Mouse (Mus musculus) macrophage (primary cell): ENCODE results near the gene Mymk. TPM values are rescaled to one million over a fixed set of nuclear protein-coding genes. Genes with fewer than 3 reads are reported as not detected.

ENCODE experiments used
- H3K27ac ChIP-seq: fragments of 350-480 bp; formaldehyde crosslinking; 2 replicates; pipeline ENCODE4 v1.9.0; 2021
- H3K36me3 ChIP-seq: fragments of 350-480 bp; formaldehyde crosslinking; 2 replicates; pipeline ENCODE4 v1.9.0; 2021; ENCODE audit errors: inconsistent target
- H3K4me3 ChIP-seq: fragments of 350-480 bp; formaldehyde crosslinking; 2 replicates; pipeline ENCODE4 v1.9.0; 2021; ENCODE audit errors: inconsistent target
- H3K79me2 ChIP-seq: fragments of 350-480 bp; formaldehyde crosslinking; 2 replicates; pipeline ENCODE4 v1.9.0; 2021; ENCODE audit errors: inconsistent target
- WGBS: methylation state at CpG from one replicate; pipeline ENCODE4 v1.1.7; 2026; ENCODE audit warnings: inconsistent platforms; ENCODE audit not compliant: missing documents; 5-methylcytosine and 5-hydroxymethylcytosine counted together
- polyA plus RNA-seq: library from polyadenylated mRNA; stranded (reverse); fragments of 250-400 nt; gene quantifications from 3 replicates; pipeline ENCODE4 v1.2.4, GENCODE M21; 2018; ENCODE audit warnings: inconsistent platforms
- total RNA-seq, 78 experiments: library from RNA; depleted of rRNA; stranded (reverse); fragments of 250-400 nt; gene quantifications; 1 replicate in 9 of 78; 2 replicates in 24 of 78; 3 replicates in 43 of 78; 4 replicates in 2 of 78; pipeline ENCODE4 v1.2.4; 2018; ENCODE audit warnings: inconsistent platforms in 56 of 78

The Mymk gene
- not detected for total RNA-seq (2018; cell fraction: chromatin; rRNA removed)
- total RNA-seq (2018; cell fraction: cytosol; rRNA removed) = under 1 TPM in 1 of 26 experiments, not detected in 25; 0.13 TPM
- not detected for total RNA-seq (2018; cell fraction: nucleus; rRNA removed)
- polyA plus RNA-seq = not detected in 3 replicates

- Histone ChIP-seq H3K4me3 (no peak within 1 kb of the TSS), H3K79me2 (no peaks in the 10 kb centered on the region), H3K36me3 (no peaks in the 10 kb centered on the region), H3K27ac (no peak within 1 kb of the TSS)
- 75% methylated on average over 2 of the region's 2 CpGs for WGBS
These were observed at the start of gene Mymk for GRCm38 (mm10) chr2:27071978-27072377. Gene Mymk, minus strand, starts transcription at chr2:27072179.

- WGBS = 57% methylated on average over 8 of the region's 8 CpGs
- no peaks in the 10 kb centered on the region for H3K79me2 ChIP-seq
- no peak overlapping the region for H3K27ac ChIP-seq
- no peak overlapping the region for H3K4me3 ChIP-seq
- H3K36me3 ChIP-seq = no peaks in the 10 kb centered on the region
These were observed 48.3 kb upstream of the Mymk start for GRCm38 (mm10) chr2:27120241-27120641.

GRCm38 (mm10) chr2:27119766-27120165, 47.8 kb upstream of the Mymk start:
- 82% methylated on average over 2 of the region's 2 CpGs for WGBS
- Histone ChIP-seq H3K79me2 (no peaks in the 10 kb centered on the region), H3K27ac (no peak overlapping the region), H3K36me3 (no peaks in the 10 kb centered on the region), H3K4me3 (no peak overlapping the region)

GRCm38 (mm10) chr2:27118452-27118851, 46.5 kb upstream of the Mymk start:
- no peak overlapping the region for H3K27ac ChIP-seq
- H3K36me3 ChIP-seq = no peaks in the 10 kb centered on the region
- 86% methylated on average over 4 of the region's 4 CpGs for WGBS
- no peaks in the 10 kb centered on the region for H3K79me2 ChIP-seq
- H3K4me3 ChIP-seq = no peak overlapping the region

- Histone ChIP-seq H3K79me2 (no peaks in the 10 kb centered on the region), H3K27ac (no peak overlapping the region), H3K36me3 (no peaks in the 10 kb centered on the region), H3K4me3 (no peak overlapping the region)
- 93% methylated on average over 5 of the region's 10 CpGs for WGBS
These were observed 42.2 kb upstream of the Mymk start for GRCm38 (mm10) chr2:27114169-27114568.

GRCm38 (mm10) chr2:27112585-27112984, 40.6 kb upstream of the Mymk start:
- Histone ChIP-seq H3K27ac (no peak overlapping the region), H3K79me2 (no peaks in the 10 kb centered on the region), H3K36me3 (no peaks in the 10 kb centered on the region), H3K4me3 (no peak overlapping the region)
- WGBS = 94% methylated on average over 20 of the region's 20 CpGs

- WGBS = 93% methylated on average over 4 of the region's 5 CpGs
- Histone ChIP-seq H3K36me3 (no peaks in the 10 kb centered on the region), H3K79me2 (no peaks in the 10 kb centered on the region), H3K4me3 (no peak overlapping the region), H3K27ac (no peak overlapping the region)
These were observed 37.1 kb upstream of the Mymk start for GRCm38 (mm10) chr2:27109052-27109451.

- WGBS = 82% methylated on average over 2 of the region's 2 CpGs
- Histone ChIP-seq H3K4me3 (no peak overlapping the region), H3K79me2 (no peaks in the 10 kb centered on the region), H3K36me3 (no peaks in the 10 kb centered on the region), H3K27ac (no peak overlapping the region)
These were observed 36.2 kb upstream of the Mymk start for GRCm38 (mm10) chr2:27108144-27108543.

- Histone ChIP-seq H3K4me3 (no peak overlapping the region), H3K36me3 (no peaks in the 10 kb centered on the region), H3K27ac (no peak overlapping the region), H3K79me2 (no peaks in the 10 kb centered on the region)
- WGBS = 87% methylated on average over 3 of the region's 3 CpGs
These were observed 34.8 kb upstream of the Mymk start for GRCm38 (mm10) chr2:27106816-27107215.

- Histone ChIP-seq H3K27ac (no peak overlapping the region), H3K79me2 (no peaks in the 10 kb centered on the region), H3K4me3 (no peak overlapping the region), H3K36me3 (no peaks in the 10 kb centered on the region)
- 89% methylated on average over 7 of the region's 7 CpGs for WGBS
These were observed 31.6 kb upstream of the Mymk start for GRCm38 (mm10) chr2:27103554-27103953.

GRCm38 (mm10) chr2:27097776-27098175, 25.8 kb upstream of the Mymk start:
- H3K4me3 ChIP-seq = no peak overlapping the region
- 7% methylated on average over 6 of the region's 6 CpGs for WGBS
- H3K79me2 ChIP-seq = no peaks in the 10 kb centered on the region
- no peak overlapping the region for H3K27ac ChIP-seq
- H3K36me3 ChIP-seq = no peaks in the 10 kb centered on the region

GRCm38 (mm10) chr2:27097241-27097656, 25.3 kb upstream of the Mymk start:
- Histone ChIP-seq H3K36me3 (no peaks in the 10 kb centered on the region), H3K79me2 (no peaks in the 10 kb centered on the region), H3K4me3 (no peak overlapping the region), H3K27ac (no peak overlapping the region)
- WGBS = 91% methylated on average over 6 of the region's 6 CpGs

- H3K4me3 ChIP-seq = no peak overlapping the region
- no peaks in the 10 kb centered on the region for H3K79me2 ChIP-seq
- H3K36me3 ChIP-seq = no peaks in the 10 kb centered on the region
- no peak overlapping the region for H3K27ac ChIP-seq
- WGBS = 91% methylated on average over 13 of the region's 13 CpGs
These were observed 24.5 kb upstream of the Mymk start for GRCm38 (mm10) chr2:27096341-27096981.

- H3K4me3 ChIP-seq = no peak overlapping the region
- 95% methylated on average over 7 of the region's 7 CpGs for WGBS
- H3K27ac ChIP-seq = no peak overlapping the region
- H3K79me2 ChIP-seq = no peaks in the 10 kb centered on the region
- no peaks in the 10 kb centered on the region for H3K36me3 ChIP-seq
These were observed 23.2 kb upstream of the Mymk start for GRCm38 (mm10) chr2:27095178-27095577.

- Histone ChIP-seq H3K79me2 (no peaks in the 10 kb centered on the region), H3K36me3 (no peaks in the 10 kb centered on the region), H3K4me3 (no peak overlapping the region), H3K27ac (no peak overlapping the region)
- WGBS = 53% methylated on average over 1 of the region's 1 CpGs
These were observed 17.3 kb upstream of the Mymk start for GRCm38 (mm10) chr2:27089238-27089637.

GRCm38 (mm10) chr2:27088700-27089099, 16.7 kb upstream of the Mymk start:
- no peak overlapping the region for H3K27ac ChIP-seq
- WGBS = 67% methylated on average over 5 of the region's 5 CpGs
- no peaks in the 10 kb centered on the region for H3K79me2 ChIP-seq
- no peak overlapping the region for H3K4me3 ChIP-seq
- H3K36me3 ChIP-seq = no peaks in the 10 kb centered on the region
